Mouse (Mus musculus) ES-E14 (cell line): ENCODE measurements at regions not wholly inside any gene's neighbourhood (a gene's known extent, or its start where the extent isn't known, plus 50 kb on each side); places are given as distances from the start of the nearest gene placed in this dataset.

Experiments
- CHD2 ChIP-seq: IDR thresholded peaks from 2 replicates; pipeline ENCODE4 v1.6.1; 2014; ENCODE audit warnings: mild to moderate bottlenecking, low read depth, low read length, inconsistent platforms
- MAFK ChIP-seq: IDR thresholded peaks from 2 replicates; pipeline ENCODE4 v1.6.1; 2014; ENCODE audit warnings: mild to moderate bottlenecking, low read depth, low read length, inconsistent platforms; ENCODE audit not compliant: insufficient read depth
- ZC3H11A ChIP-seq: IDR thresholded peaks from 2 replicates; pipeline ENCODE4 v1.6.1; 2012; ENCODE audit warnings: low read depth, mild to moderate bottlenecking, inconsistent platforms, low read length, borderline replicate concordance
- ZNF384 ChIP-seq: IDR thresholded peaks from 2 replicates; pipeline ENCODE4 v1.6.1; 2012; ENCODE audit warnings: low read depth, low read length, inconsistent platforms

- TF ChIP-seq ZNF384: no peak
- TF ChIP-seq MAFK: no peak
- no peak for TF ChIP-seq CHD2
- no peak for TF ChIP-seq ZC3H11A
Observed at GRCm38 (mm10) chr4:153200799-153201770, 281.5 kb downstream of the Ajap1 start.
